Mouse (Mus musculus) C2C12 (cell line): ENCODE data around the gene Myo5a.

Experiments
- CEBPB ChIP-seq: IDR thresholded peaks from one replicate; pipeline ENCODE4 v1.6.1; 2011; ENCODE audit warnings: low read depth, mild to moderate bottlenecking, control low read depth, moderate library complexity
- CTCF ChIP-seq: IDR thresholded peaks from one replicate; pipeline ENCODE4 v1.5.1; 2011; ENCODE audit not compliant: control insufficient read depth, insufficient read depth, insufficient read length
- MAX ChIP-seq: IDR thresholded peaks from one replicate; pipeline ENCODE4 v1.6.1; 2011; ENCODE audit warnings: mild to moderate bottlenecking, control low read depth
- MYOD1 ChIP-seq: IDR thresholded peaks from one replicate; pipeline ENCODE4 v1.6.1; 2011; ENCODE audit warnings: low read depth; ENCODE audit not compliant: control insufficient read depth, insufficient read length
- MYOG ChIP-seq: IDR thresholded peaks from one replicate; pipeline ENCODE4 v1.6.1; 2011; ENCODE audit not compliant: control insufficient read depth, insufficient read length; ENCODE audit errors: extremely low read depth
- USF1 ChIP-seq: IDR thresholded peaks from one replicate; pipeline ENCODE4 v1.6.1; 2011; ENCODE audit warnings: low read depth, mild to moderate bottlenecking, control low read depth, moderate library complexity

GRCm38 (mm10) chr9:75235696-75236095 is 164.9 kb downstream of the Myo5a start:
- TF ChIP-seq USF1 (no peak), CTCF (no peak), MAX (no peak), MYOG (no peak), MYOD1 (no peak), CEBPB (no peak)
